Mouse (Mus musculus): ENCODE measurements around the gene Crybb3.

DNA sequence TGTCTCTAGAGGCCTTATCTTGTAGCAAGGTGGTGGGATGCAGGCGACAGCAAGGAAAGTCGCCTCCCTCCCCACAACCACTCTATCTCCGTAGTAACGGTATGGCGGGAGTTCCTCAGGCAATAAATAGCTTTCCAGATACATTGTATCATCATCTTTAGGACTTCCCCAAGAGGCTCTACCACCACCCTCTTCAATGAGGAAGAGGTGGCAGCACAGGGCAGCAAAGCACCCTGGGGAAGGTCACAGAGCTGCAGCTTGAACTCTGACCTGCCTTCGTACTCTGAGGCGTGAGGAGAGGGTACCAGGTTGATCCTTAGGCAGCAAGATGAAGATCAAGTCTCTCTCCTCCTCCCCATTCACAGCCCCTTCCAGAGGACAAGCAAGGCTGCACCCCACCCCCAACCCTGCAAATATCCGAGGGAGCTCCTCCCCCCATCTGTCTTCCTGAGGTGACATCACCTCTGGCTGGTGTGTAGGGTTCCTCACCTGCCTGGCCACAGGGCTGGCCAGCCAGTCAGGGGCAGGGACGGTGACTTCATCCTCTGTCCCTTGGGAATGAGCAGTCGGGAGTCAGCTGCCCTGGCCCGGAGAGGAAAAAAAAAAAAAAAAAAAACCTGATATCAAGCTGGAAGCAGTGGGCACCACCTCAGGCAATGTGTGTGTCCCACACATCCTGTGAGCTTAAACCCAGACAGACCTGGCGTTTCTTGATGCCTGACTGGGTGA is 41.1 kb upstream of the Crybb3 start:
- TF ChIP-seq CHD2 (IDR thresholded peaks at IDR 0.05; ENCODE audit: low read depth, low read length) (no peak), ZNF384 (IDR thresholded peaks at IDR 0.05; ENCODE audit: low read depth, low read length) (peak; percentile 73), HCFC1 (IDR thresholded peaks at IDR 0.05; ENCODE audit: borderline replicate concordance, insufficient read depth, low read length) (no peak)

Data from ES-E14 (cell line).